Mouse (Mus musculus) liver (tissue): ENCODE data around the gene Dnah8.

Source experiments
- DNase-seq: peaks from one replicate; pipeline ENCODE4 v3.0.0-alpha.2; 2020; ENCODE audit warnings: mixed read lengths

Gene Dnah8

DNA sequence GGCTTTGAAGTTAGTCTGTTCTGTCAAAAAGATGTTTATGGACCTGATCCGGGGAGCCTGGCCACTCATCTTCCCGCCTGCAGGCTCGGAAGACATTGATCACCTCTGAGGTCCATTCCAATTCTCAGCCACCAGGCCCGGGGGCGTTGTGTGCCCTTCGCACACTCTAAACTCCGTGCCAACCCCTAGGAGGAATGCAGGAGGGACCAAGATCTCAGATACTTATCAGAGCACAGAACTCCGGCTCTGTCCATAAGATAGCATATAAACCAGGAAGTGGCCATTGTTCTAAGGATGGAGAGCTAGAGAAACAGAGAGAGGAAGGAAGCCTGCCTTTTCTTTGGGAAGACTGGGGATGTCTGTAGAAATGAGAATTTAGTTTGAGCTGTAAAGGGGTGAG, 259.4 kb downstream of the Dnah8 start:
- no peak for DNase-seq

DNA sequence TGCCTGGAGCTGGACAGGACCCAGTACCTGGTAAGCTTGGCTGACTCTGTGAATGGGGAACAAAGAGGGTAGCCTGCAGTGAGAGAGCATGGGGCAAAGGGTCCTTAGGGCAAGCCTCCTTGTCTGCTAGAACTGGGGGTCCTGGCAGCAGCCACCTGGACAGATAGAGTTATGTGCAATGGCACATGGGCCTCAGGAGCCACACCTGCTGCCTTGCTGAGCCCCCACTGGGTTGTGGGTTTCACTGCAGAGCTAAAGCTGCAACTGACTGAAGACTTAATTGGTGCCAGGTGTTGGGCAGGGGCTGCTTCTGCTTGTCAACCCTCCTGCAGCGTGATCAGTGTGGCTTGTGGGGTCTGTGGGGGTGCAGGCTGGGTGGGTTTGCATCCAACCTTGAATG, 267.9 kb downstream of the Dnah8 start:
- DNase-seq = no peak

DNA sequence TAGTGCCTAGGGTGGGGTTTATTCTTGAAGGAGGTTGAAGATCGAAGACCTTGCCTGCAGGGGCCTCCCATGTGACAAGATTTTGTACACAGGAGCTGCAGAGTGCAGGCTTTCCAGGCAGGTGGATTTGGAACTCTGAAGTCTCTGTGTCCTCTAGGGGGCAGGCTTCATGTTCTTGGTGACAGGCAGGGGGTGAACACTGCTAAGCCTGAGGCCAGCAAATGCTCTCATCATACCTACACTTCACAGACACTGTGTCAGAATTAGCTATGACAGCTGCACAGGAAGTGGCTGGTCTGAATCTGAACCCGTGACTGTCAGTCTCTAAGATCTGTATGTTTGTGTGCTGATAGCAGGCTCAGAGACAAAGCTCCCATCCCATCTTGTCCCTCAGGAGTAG, 268.6 kb downstream of the Dnah8 start:
- DNase-seq = no peak

DNA sequence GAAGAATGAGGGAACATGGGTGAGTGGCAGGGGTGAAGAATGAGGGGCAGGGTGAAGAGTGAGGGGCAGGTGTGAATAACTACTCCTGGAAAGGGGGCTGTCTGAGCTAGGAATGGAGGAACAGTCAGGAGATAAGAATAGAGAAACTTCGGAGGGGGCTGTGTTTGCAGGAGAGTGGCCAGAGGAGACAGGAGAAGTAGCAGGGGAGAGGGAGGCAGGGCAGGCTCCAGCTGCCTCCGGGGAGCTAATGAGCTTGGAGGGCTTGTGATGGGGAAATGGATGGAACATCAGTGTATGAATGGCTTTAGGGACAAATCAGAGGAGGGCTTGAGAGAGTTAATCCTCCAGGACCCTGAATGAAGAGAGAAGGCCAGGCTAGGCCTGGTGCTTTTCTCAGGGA, 272.9 kb downstream of the Dnah8 start:
- no peak for DNase-seq

DNA sequence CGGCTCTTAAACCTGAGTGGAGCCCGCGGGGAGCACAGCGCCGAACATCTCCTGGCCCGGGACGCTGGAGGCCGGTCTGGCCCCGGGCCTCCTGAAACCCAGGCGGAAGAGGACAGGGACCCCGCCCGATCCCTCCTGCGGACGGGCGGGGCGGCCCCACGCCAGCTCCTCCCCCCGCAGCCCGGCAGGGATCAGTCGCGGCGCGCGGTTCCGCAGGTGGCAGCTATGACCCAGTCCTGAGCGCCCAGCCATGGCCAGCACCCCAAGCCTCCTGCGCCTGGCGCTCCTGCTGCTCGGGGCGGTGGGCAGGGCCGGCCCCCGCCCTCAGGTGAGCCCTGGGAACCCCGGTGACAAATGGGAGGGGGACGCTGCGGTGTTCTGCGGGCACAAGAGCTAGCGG, 277.5 kb downstream of the Dnah8 start, which contains the start of gene Glp1r:
Gene Glp1r, plus strand, starts transcription at position 191 of the 400 bp plus-strand sequence.
- DNase-seq = no peak

DNA sequence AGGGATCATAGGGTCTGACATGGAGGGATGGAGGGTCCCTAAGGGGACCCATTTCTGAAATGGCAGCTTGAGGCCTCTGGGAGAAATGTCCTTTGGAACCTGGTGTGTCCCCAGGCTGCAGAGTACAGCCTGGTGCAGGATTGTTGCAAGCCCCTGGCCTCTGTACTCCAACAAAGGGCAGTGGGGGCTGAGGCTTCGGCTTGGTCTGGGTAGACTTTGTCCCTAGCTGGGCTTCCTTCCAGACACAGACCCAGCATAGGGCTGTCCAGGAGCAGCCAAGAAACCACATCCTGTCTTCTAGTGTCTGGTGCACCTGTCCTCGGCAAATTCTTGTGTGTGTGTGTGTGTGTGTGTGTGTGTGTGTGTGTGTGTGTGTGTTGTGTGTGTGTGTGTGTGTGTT, 279.9 kb downstream of the Dnah8 start:
- no peak for DNase-seq

DNA sequence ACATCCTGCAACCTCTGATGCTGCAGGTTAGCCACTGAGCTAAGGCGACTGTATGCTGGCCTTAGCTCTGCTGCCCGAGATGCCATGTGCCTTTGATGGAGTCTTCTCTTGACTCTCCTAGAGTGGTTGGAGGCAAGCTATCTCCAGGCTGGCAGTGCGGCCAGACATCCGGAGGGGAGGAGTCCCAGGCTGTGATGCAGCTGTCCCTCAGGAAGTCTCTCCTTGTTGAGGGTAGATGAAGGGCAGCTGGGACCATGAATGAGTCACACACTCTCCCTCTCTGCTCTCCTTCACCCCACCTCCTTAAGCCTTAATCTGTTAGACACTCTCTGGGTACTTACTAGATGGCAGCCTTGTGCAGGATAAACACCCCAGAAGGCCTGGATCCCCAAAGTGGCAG, 283.4 kb downstream of the Dnah8 start:
- no peak for DNase-seq

DNA sequence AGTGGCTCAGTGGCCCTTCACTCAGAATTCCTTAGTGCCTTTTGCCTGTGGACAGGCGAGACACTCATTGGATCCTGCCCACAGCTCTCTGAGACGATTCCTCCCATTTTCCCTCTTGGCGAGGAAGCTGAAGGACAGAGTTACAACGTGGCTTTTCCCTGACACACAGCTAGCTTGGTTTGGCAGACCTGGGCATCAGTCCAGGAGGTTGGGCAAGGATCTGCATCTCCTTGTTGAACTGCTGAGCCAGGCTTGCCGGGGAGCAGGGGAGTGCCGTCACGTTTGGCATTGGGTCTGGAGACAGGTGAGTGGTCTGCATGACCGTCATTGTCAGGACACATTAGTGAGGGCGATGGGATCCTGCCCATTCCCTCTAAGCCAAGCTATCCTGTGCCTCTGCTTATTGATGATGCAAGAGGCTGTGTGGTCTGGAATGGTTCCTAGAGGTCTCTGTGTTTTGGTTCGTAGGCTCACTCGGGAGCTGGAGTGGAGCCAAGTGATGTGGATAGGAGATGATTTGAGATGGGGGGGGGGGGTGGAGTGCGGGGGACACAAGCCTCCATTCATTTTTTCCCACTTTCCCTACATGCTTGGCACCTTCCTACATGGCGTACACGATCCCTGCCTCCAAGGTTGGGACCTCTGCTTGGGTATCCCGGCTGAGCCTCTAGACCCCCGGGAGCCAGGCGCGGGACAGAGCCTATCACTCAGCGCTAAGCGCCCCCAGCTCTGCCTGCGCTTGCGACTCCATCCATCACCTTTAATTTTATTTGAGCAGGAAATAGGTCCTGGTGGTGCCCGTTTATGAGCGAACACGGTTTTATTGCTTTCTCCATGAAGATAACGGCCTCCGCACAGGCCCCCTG, 286.9 kb downstream of the Dnah8 start:
- no peak for DNase-seq

DNA sequence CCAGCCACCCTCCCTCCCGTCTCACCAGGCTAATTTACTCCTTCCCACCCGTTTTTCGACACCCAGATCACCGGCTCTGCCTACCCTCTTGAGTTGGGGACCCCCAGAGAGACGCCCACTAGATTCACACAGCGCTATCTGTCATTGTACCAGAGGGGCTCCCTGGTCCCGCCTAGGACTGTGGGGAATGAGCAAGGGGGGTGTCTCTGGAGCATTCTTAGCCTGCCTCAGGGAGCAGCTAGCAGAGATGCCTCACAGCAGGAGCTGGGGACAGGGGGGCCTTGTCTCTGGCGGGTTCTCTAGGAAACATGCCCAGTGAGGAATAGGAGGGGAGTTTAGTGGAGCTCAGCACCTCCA, 287.6 kb downstream of the Dnah8 start:
- no peak for DNase-seq

DNA sequence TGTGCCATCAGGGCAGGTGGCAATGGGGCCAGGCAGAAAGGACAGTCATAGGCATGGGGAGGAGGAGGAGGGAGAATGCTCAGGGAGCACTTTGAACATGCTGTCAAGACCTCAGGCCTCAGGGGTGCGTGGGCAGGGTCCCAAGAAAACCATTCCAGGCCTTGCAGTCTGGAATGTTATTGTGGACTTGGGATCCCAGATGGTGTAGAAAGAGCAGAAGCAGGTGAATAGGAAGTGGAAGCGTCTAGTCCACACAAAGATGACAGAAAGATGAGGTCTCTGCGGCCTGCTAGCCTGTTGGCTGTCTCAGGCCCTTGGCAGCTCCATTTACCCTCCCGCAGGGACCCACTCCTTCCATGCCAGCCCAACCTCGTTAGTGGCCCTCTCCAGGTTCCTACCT, 288.4 kb downstream of the Dnah8 start:
- DNase-seq = no peak

DNA sequence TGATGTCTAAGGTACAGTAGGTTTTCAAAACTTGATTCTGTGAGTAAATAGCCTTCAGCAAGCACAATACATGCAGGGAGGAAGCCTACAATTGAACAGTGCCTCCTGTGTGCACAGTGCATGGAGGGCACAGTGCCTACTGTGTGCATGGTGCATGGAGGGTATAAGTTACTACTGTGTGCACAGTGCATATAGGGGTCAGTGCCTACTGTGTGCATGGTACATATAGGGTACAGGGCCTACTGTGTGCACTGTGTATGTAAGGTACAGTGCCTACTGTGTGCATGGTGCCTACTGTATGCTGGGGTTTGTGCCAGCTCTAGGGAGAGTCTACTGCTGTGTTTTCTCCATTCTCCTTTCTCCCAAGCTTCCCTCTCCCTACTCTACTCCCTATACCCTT, 290.1 kb downstream of the Dnah8 start:
- DNase-seq = no peak

DNA sequence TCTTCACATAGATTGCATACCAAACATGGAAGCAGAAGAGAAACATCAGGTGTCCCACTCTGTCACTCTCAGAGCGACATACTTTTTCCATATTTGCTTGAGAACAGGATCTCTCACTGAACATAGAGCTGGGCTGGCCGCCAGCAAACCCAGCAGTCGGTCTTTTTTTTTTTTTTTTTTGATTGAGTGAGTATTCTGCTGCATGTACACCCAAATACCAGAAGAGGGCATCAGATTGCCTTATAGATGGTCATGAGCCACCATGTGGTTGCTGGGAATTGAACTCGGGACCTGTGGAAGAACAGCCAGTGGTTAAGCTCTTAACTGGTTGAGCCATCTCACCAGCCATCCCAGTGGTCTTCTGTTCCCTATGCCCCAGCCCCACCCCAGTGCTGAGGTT, 299.4 kb downstream of the Dnah8 start:
- DNase-seq = no peak
